Mouse (Mus musculus) ES-E14 (cell line): ENCODE data around the gene Inca1. TPM values are rescaled to one million over a fixed set of nuclear protein-coding genes. Genes with fewer than 3 reads are reported as not detected.

Experiments used
- DNase-seq: peaks from one replicate; pipeline ENCODE4 v3.0.0-alpha.2; 2013; ENCODE audit warnings: low read depth, low spot score
- H3K27ac ChIP-seq: 2 replicates; pipeline ENCODE4 v1.5.1; 2012; ENCODE audit warnings: low read depth, mild to moderate bottlenecking, low read length, moderate library complexity, mixed read lengths; ENCODE audit not compliant: poor library complexity, insufficient read depth, severe bottlenecking
- H3K36me3 ChIP-seq: 2 replicates; pipeline ENCODE4 v1.6.1; 2012; ENCODE audit warnings: mild to moderate bottlenecking, low read length, moderate library complexity, mixed read lengths; ENCODE audit not compliant: control insufficient read depth, poor library complexity, insufficient read depth, severe bottlenecking
- H3K4me1 ChIP-seq, 2 experiments: fragments of 150-350 bp in 1 of 2; sonication (generic) in 1 of 2; 2 replicates each; pipeline ENCODE4 v1.6.1; 2012; ENCODE audit warnings: low read length in 2 of 2, mild to moderate bottlenecking in 1 of 2, mixed read lengths in 1 of 2; ENCODE audit not compliant: control insufficient read depth in 2 of 2, insufficient read depth in 2 of 2, poor library complexity in 1 of 2
- H3K4me3 ChIP-seq, 2 experiments: fragments of 150-350 bp in 1 of 2; sonication (generic) in 1 of 2; 2 replicates each; pipeline ENCODE4 v1.5.1; 2012; ENCODE audit warnings: low read length in 2 of 2, low read depth in 1 of 2, mild to moderate bottlenecking in 1 of 2, mixed read lengths in 1 of 2; ENCODE audit not compliant: insufficient read depth in 1 of 2, poor library complexity in 1 of 2, severe bottlenecking in 1 of 2
- H3K9ac ChIP-seq: 2 replicates; pipeline ENCODE4 v1.6.1; 2012; ENCODE audit warnings: low read depth, mild to moderate bottlenecking, low read length, mixed read lengths; ENCODE audit not compliant: poor library complexity, insufficient read depth, severe bottlenecking
- H3K9me3 ChIP-seq: fragments of 150-350 bp; sonication (generic); 2 replicates; pipeline ENCODE4 v1.6.1; 2012; ENCODE audit warnings: low read depth, mild to moderate bottlenecking, low read length; ENCODE audit not compliant: control insufficient read depth, insufficient read depth
- CHD2 ChIP-seq: IDR thresholded peaks from 2 replicates; pipeline ENCODE4 v1.6.1; 2014; ENCODE audit warnings: mild to moderate bottlenecking, low read depth, low read length, inconsistent platforms
- HCFC1 ChIP-seq: IDR thresholded peaks from 2 replicates; pipeline ENCODE4 v1.6.1; 2012; ENCODE audit warnings: low read length, inconsistent platforms, borderline replicate concordance; ENCODE audit not compliant: insufficient read depth
- MAFK ChIP-seq: IDR thresholded peaks from 2 replicates; pipeline ENCODE4 v1.6.1; 2014; ENCODE audit warnings: mild to moderate bottlenecking, low read depth, low read length, inconsistent platforms; ENCODE audit not compliant: insufficient read depth
- ZC3H11A ChIP-seq: IDR thresholded peaks from 2 replicates; pipeline ENCODE4 v1.6.1; 2012; ENCODE audit warnings: low read depth, mild to moderate bottlenecking, inconsistent platforms, low read length, borderline replicate concordance
- ZNF384 ChIP-seq: IDR thresholded peaks from 2 replicates; pipeline ENCODE4 v1.6.1; 2012; ENCODE audit warnings: low read depth, low read length, inconsistent platforms
- in situ Hi-C, 2 experiments: fragments of 600-800 bp; cut with MboI; formaldehyde crosslinking; loops; one replicate each; pipeline ENCODE4 v1.15.1; 2025; ENCODE audit warnings: low sequenced_read_pairs in 2 of 2, inconsistent platforms in 1 of 2; ENCODE audit not compliant: unreplicated experiment in 2 of 2
- total RNA-seq: library from RNA; depleted of rRNA; stranded (reverse); fragments of 300-350 nt; gene quantifications from 2 replicates; pipeline ENCODE4 v1.2.3, GENCODE M21; 2012

Inca1 gene
- total RNA-seq, 1 experiment: 1.2 TPM

GRCm38 (mm10) chr11:70666687-70667086 lies 33.3 kb downstream of the Inca1 start:
- H3K9ac ChIP-seq: no peak overlapping the region; the same call in 1 of the 2 replicates
- in situ Hi-C loops: no loop called here
- no peak for TF ChIP-seq MAFK
- TF ChIP-seq ZNF384: no peak
- no peak for TF ChIP-seq CHD2
- no peak for TF ChIP-seq HCFC1
- TF ChIP-seq ZC3H11A: no peak
- DNase-seq: no peak
- no peaks in the 10 kb centered on the region for H3K9me3 ChIP-seq
- H3K4me1 ChIP-seq: peaks cover 0 to 5% of the 10 kb centered on the region in 2 experiments; a peak in 2 of 4 replicates
- no peak overlapping the region for H3K27ac ChIP-seq
- peaks cover 34% of the 10 kb centered on the region for H3K36me3 ChIP-seq
- H3K4me3 ChIP-seq: no peak overlapping the region

GRCm38 (mm10) chr11:70664741-70665140 lies 35.2 kb downstream of the Inca1 start:
- no peak for TF ChIP-seq HCFC1
- TF ChIP-seq CHD2: no peak
- TF ChIP-seq MAFK: no peak
- TF ChIP-seq ZC3H11A: no peak
- no peak for TF ChIP-seq ZNF384
- DNase-seq: no peak
- Histone ChIP-seq H3K4me3 (no peak overlapping the region), H3K4me1 (no peaks in the 10 kb centered on the region; a peak in 1 of 4 replicates), H3K9ac (no peak overlapping the region), H3K36me3 (peaks cover 35% of the 10 kb centered on the region), H3K27ac (no peak overlapping the region), H3K9me3 (no peaks in the 10 kb centered on the region)
- in situ Hi-C loops: no loop called here

- Histone ChIP-seq H3K4me3 (no peak overlapping the region), H3K9ac (no peak overlapping the region), H3K9me3 (no peaks in the 10 kb centered on the region), H3K36me3 (peaks cover 35% of the 10 kb centered on the region), H3K4me1 (peaks cover 0 to 3% of the 10 kb centered on the region in 2 experiments; a peak in 3 of 4 replicates), H3K27ac (no peak overlapping the region; the same call in 1 of the 2 replicates)
- in situ Hi-C loops: no loop called here
- TF ChIP-seq ZC3H11A (no peak), CHD2 (no peak), HCFC1 (no peak)
- DNase-seq: no peak
Observed at GRCm38 (mm10) chr11:70663957-70664356, 36.0 kb downstream of the Inca1 start.

GRCm38 (mm10) chr11:70663101-70663500 lies 36.9 kb downstream of the Inca1 start:
- peaks cover 2 to 9% of the 10 kb centered on the region in 2 experiments for H3K4me1 ChIP-seq
- DNase-seq: no peak
- H3K27ac ChIP-seq: no peak overlapping the region; the same call in 1 of the 2 replicates
- no peak overlapping the region for H3K4me3 ChIP-seq
- no peak for TF ChIP-seq ZNF384
- no peak for TF ChIP-seq ZC3H11A
- no peak for TF ChIP-seq HCFC1
- no peak for TF ChIP-seq CHD2
- no peak for TF ChIP-seq MAFK
- H3K9ac ChIP-seq: no peak overlapping the region
- in situ Hi-C loops: no loop called here
- peaks cover 35% of the 10 kb centered on the region for H3K36me3 ChIP-seq
- H3K9me3 ChIP-seq: no peaks in the 10 kb centered on the region

- Histone ChIP-seq H3K27ac (no peak overlapping the region), H3K36me3 (peaks cover 25% of the 10 kb centered on the region), H3K9ac (no peak overlapping the region), H3K9me3 (no peaks in the 10 kb centered on the region), H3K4me1 (peaks cover 8 to 25% of the 10 kb centered on the region in 2 experiments; a peak in 3 of 4 replicates), H3K4me3 (no peak overlapping the region)
- in situ Hi-C loops: no loop called here
- no peak for DNase-seq
- TF ChIP-seq ZNF384 (no peak), HCFC1 (no peak), MAFK (no peak), ZC3H11A (no peak)
Observed at GRCm38 (mm10) chr11:70660571-70660970, 39.4 kb downstream of the Inca1 start.
